Mouse (Mus musculus): ENCODE results near the gene Wdr75.

GRCm38 (mm10) chr1:45818564-45818963, 23.6 kb downstream of the Wdr75 start:
- TF ChIP-seq CTCF (conservative IDR thresholded peaks at IDR 0.05; ENCODE audit: low read length): no peak
- peak; percentile 65; the same call in 1 of the 2 replicates for TF ChIP-seq NANOG (IDR thresholded peaks at IDR 0.05; ENCODE audit: borderline replicate concordance, low read length)

Data from E14TG2a.4 (cell line).